9 mouse cellular contexts compared by ENCODE assay signal in the genomic region with DNA sequence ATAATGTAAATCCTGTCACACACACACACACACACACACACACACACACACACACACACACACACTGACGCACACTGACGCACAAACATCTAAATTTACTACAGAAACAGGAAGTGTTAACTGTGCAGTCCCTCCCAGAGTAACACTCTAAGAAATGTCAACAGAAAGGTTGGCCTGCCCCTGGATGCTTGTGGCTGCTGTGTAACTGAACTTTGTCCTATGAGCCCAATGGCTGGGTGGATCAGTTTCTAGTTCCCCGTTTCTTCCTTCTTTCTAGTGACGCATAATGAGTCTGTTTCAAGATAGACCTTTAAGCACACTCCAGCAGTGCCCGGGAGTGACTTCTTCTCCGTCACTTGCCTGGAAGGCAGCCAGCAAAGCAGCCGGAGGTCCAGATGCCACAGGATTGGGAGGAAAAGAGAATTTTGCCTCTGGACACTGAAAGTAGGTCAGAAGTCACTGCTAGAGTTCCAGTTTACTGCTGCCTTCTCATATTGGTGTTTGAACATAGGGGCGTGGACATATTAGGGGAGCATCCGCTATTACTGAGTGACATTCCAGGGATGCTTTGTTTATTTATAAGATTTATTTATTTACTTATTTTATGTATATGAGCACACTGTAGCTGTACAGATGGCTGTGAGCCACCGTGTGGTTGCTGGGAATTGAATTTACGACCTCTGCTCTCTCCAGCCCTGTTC. TPM values are rescaled to one million over a fixed set of nuclear protein-coding genes. Genes with fewer than 3 reads are reported as not detected.
DNase-seq lines count a peak whose midpoint lies in the region; ATAC-seq and TF ChIP-seq lines count a peak whose summit lies in the region.
"Had no signal": no experiment of that assay in that cellular context is flagged by ENCODE, and none has a peak within 500 bp of the region (broad histone marks: within the 10 kb centered on the region; RNA-seq: fewer than 3 reads in every experiment).

No protein-coding gene starts in this region.

- peak overlapping the region; percentile 39 for H3K27ac ChIP-seq in MEL (ENCODE audit: control insufficient read depth, low read depth, low read length)
- peak overlapping the region; percentile 77 for H3K27ac ChIP-seq in heart, embryonic 16.5 days (ENCODE audit: low read length)
- peak overlapping the region; percentile 39; the same call in 1 of the 2 replicates for H3K27ac ChIP-seq in thymus, adult 2 months (ENCODE audit: control insufficient read depth, insufficient read depth, low read length)

- peaks cover 14 to 43% of the 10 kb centered on the region in 2 experiments for H3K4me1 ChIP-seq in MEL (ENCODE audit: control insufficient read depth in 1 of 2, insufficient read depth in 2 of 2, low read length in 2 of 2)
- H3K4me1 ChIP-seq in heart, embryonic 16.5 days (ENCODE audit: control insufficient read depth, insufficient read depth, low read length): peaks cover 33% of the 10 kb centered on the region
- peaks cover 21% of the 10 kb centered on the region for H3K4me1 ChIP-seq in thymus, adult 2 months (replicated peaks; ENCODE audit: control insufficient read depth, insufficient read depth, low read length)

- no peak for TF ChIP-seq POLR2A in MEL (IDR thresholded peaks at IDR 0.05; ENCODE audit: control insufficient read depth in 1 of 2, insufficient read depth in 1 of 2, low read depth in 1 of 2, low read length in 2 of 2, poor library complexity in 1 of 2)
- no peak for TF ChIP-seq POLR2A in thymus, adult 2 months (IDR thresholded peaks at IDR 0.05; ENCODE audit: control insufficient read depth, extremely low read depth, insufficient read depth, low read length, poor library complexity)

- H3K79me3 ChIP-seq in C2C12 (ENCODE audit: low read depth): no peaks in the 10 kb centered on the region

- TF ChIP-seq EP300 in MEL (IDR thresholded peaks at IDR 0.05; ENCODE audit: low read depth in 1 of 2, low read length in 2 of 2): peak; percentile 29 to 53; a peak in 2 of 4 replicates

- peak; percentile 92 for DNase-seq in MEL (ENCODE audit: low read depth, low spot score)
- peak; percentile 76 to 79 for DNase-seq in cerebellum, postnatal 10 days
- DNase-seq in kidney, postnatal 10 days: peak; percentile 94
- DNase-seq in lung, postnatal 4 days: peak; percentile 89 to 92
- no peak for DNase-seq in thymus, adult 2 months
- no peak for DNase-seq in frontal cortex, postnatal 25 days (ENCODE audit: low spot score in 2 of 2)

- H3K9me3 ChIP-seq in MEL (replicated peaks; ENCODE audit: insufficient read depth, low read length): no peaks in the 10 kb centered on the region
- no peaks in the 10 kb centered on the region for H3K9me3 ChIP-seq in heart, embryonic 16.5 days (replicated peaks; ENCODE audit: control insufficient read depth, low read length)

- no peak for TF ChIP-seq RAD21 in MEL (IDR thresholded peaks at IDR 0.05; ENCODE audit: low read depth, low read length)

- 34% methylated on average over 11 of the region's 11 CpGs for WGBS in heart, embryonic 16.5 days
- 51% methylated on average over 11 of the region's 11 CpGs for WGBS in thymus, adult 2 months

- H3K9ac ChIP-seq in MEL (ENCODE audit: control insufficient read depth, low read depth, low read length, poor library complexity, severe bottlenecking): peak overlapping the region; percentile 20; the same call in 1 of the 2 replicates
- no peak overlapping the region for H3K9ac ChIP-seq in heart, embryonic 16.5 days (ENCODE audit: low read length)

- peak overlapping the region; percentile 5; the same call in 1 of the 2 replicates for H3K4me2 ChIP-seq in heart, embryonic 16.5 days (ENCODE audit: low read depth, low read length)

- H3K27me3 ChIP-seq in C2C12 (ENCODE audit: control insufficient read depth, insufficient read depth, insufficient read length) (no peaks in the 10 kb centered on the region), MEL (ENCODE audit: control insufficient read depth in 1 of 2, insufficient read depth in 2 of 2, low read length in 2 of 2) (no peaks in the 10 kb centered on the region)
- H3K27me3 ChIP-seq in heart, embryonic 16.5 days (ENCODE audit: control insufficient read depth, insufficient read depth, low read length): no peaks in the 10 kb centered on the region
- no peaks in the 10 kb centered on the region for H3K27me3 ChIP-seq in thymus, adult 2 months (ENCODE audit: control insufficient read depth, insufficient read depth, low read length)

- peak; percentile 23 for ATAC-seq in heart, embryonic 16.5 days (replicated peaks; ENCODE audit: extremely low read depth, insufficient read depth, low FRiP score)

- H3K79me2 ChIP-seq in C2C12 (ENCODE audit: control insufficient read depth, insufficient read depth) (no peaks in the 10 kb centered on the region), MEL (ENCODE audit: control insufficient read depth, insufficient read depth, low read length, poor library complexity) (no peaks in the 10 kb centered on the region)

- H3K4me3 ChIP-seq in C2C12 (ENCODE audit: insufficient read depth, poor library complexity, severe bottlenecking) (no peak overlapping the region), MEL (ENCODE audit: control insufficient read depth in 1 of 2, insufficient read depth in 1 of 2, low read depth in 2 of 2, low read length in 2 of 2) (peak overlapping the region in 1 of 2 experiments; percentile 20; a peak in 1 of 4 replicates)
- no peak overlapping the region for H3K4me3 ChIP-seq in heart, embryonic 16.5 days (ENCODE audit: low read length)
- no peak overlapping the region for H3K4me3 ChIP-seq in thymus, adult 2 months (ENCODE audit: control insufficient read depth, insufficient read depth, low read length)

- H3K36me3 ChIP-seq in C2C12 (ENCODE audit: control insufficient read depth, insufficient read depth) (no peaks in the 10 kb centered on the region), MEL (ENCODE audit: control insufficient read depth in 1 of 2, insufficient read depth in 2 of 2, low read length in 2 of 2) (peaks cover 0 to 32% of the 10 kb centered on the region in 2 experiments; a peak in 2 of 4 replicates)
- peaks cover 2% of the 10 kb centered on the region; the same call in 1 of the 2 replicates for H3K36me3 ChIP-seq in heart, embryonic 16.5 days (ENCODE audit: control insufficient read depth, insufficient read depth)
- H3K36me3 ChIP-seq in thymus, adult 2 months (ENCODE audit: control insufficient read depth, insufficient read depth, low read length): peaks cover 7% of the 10 kb centered on the region

- TF ChIP-seq CTCF in C2C12 (IDR thresholded peaks at IDR 0.05; ENCODE audit: control insufficient read depth, insufficient read depth, insufficient read length) (no peak), MEL (IDR thresholded peaks at IDR 0.05 in 2 of 3, conservative IDR thresholded peaks at IDR 0.05 in 1 of 3; ENCODE audit: control insufficient read depth in 1 of 3, insufficient read depth in 1 of 3, low read depth in 2 of 3, low read length in 3 of 3, poor library complexity in 1 of 3, severe bottlenecking in 1 of 3) (no peak)
- TF ChIP-seq CTCF in thymus, adult 2 months (IDR thresholded peaks at IDR 0.05; ENCODE audit: borderline replicate concordance, control insufficient read depth, extremely low read depth, insufficient read depth, low read length, poor library complexity): no peak

- H3ac ChIP-seq in C2C12 (ENCODE audit: control insufficient read depth, insufficient read length, low read depth): no peak overlapping the region

TF ChIP-seq in C2C12, 6 proteins besides CTCF, POLR2A, EP300 and RAD21:
- TF ChIP-seq MAX (IDR thresholded peaks at IDR 0.05): no peak
- TF ChIP-seq MYOD1 (IDR thresholded peaks at IDR 0.05; ENCODE audit: control insufficient read depth, insufficient read length, low read depth): no peak
- peak; percentile 12 for TF ChIP-seq FOSL1 (IDR thresholded peaks at IDR 0.05; ENCODE audit: insufficient read depth, low read length, poor library complexity, severe bottlenecking)
TF ChIP-seq in C2C12: peak in this region for 1.

TF ChIP-seq in MEL, 35 proteins besides CTCF, POLR2A, EP300 and RAD21 (continues in another document):
- TF ChIP-seq NRF1 (IDR thresholded peaks at IDR 0.05; ENCODE audit: insufficient read depth, low read depth, low read length, poor library complexity, severe bottlenecking): no peak
- no peak for TF ChIP-seq MAX (IDR thresholded peaks at IDR 0.05; ENCODE audit: low read length)
- no peak for TF ChIP-seq ZNF384 (IDR thresholded peaks at IDR 0.05; ENCODE audit: low read depth, low read length)
- TF ChIP-seq MYC (IDR thresholded peaks at IDR 0.05; ENCODE audit: low read depth, low read length): no peak

RNA-seq across cellular contexts. Expression of a gene that starts 25.2 kb away (rescaled TPM):
- polyA plus RNA-seq in C2C12 (2012; fragmentation: generic; extraction: Trizol): 7.7 TPM
- 21.5 and 22.2 TPM in 2 replicates for total RNA-seq in MEL (2012; rRNA removed)
- polyA plus RNA-seq in MEL (2012; ENCODE audit: insufficient read depth in 1 of 2, insufficient read length in 2 of 2, low read depth in 1 of 2, low replicate concordance in 2 of 2, missing spikeins in 1 of 2): 10 to 100 TPM in 1 of 2 experiments, not detected in 1; 43.0 TPM
- polyA plus RNA-seq in heart, embryonic 16.5 days (2015; fragmentation: Nextera tagmentation; extraction: Ambion mirVana): 18.3 and 22.1 TPM in 2 replicates
- 80.5 and 120 TPM in 2 replicates for polyA plus RNA-seq in thymus, adult 2 months (2012; rRNA removed)

RNA-seq across cellular contexts. Expression of a gene that starts 42.3 kb away (rescaled TPM):
- 1.6 TPM for polyA plus RNA-seq in C2C12 (2012; fragmentation: generic; extraction: Trizol)
- 4.7 and 5.2 TPM in 2 replicates for total RNA-seq in MEL (2012; rRNA removed)
- 1 to 10 TPM in 1 of 2 experiments, not detected in 1; 6.4 TPM for polyA plus RNA-seq in MEL (2012; ENCODE audit: insufficient read depth in 1 of 2, insufficient read length in 2 of 2, low read depth in 1 of 2, low replicate concordance in 2 of 2, missing spikeins in 1 of 2)
- polyA plus RNA-seq in heart, embryonic 16.5 days (2015; fragmentation: Nextera tagmentation; extraction: Ambion mirVana): 7.8 and 8.7 TPM in 2 replicates
- 81.2 and 84.0 TPM in 2 replicates for polyA plus RNA-seq in thymus, adult 2 months (2012; rRNA removed)

RNA-seq across cellular contexts. Expression of a gene that starts 49.3 kb away (rescaled TPM):
- polyA plus RNA-seq in C2C12 (2012; fragmentation: generic; extraction: Trizol): not detected
- not detected in 2 replicates for total RNA-seq in MEL (2012; rRNA removed)
- not detected for polyA plus RNA-seq in MEL (2012; ENCODE audit: insufficient read depth in 1 of 2, insufficient read length in 2 of 2, low read depth in 1 of 2, low replicate concordance in 2 of 2, missing spikeins in 1 of 2)
- polyA plus RNA-seq in heart, embryonic 16.5 days (2015; fragmentation: Nextera tagmentation; extraction: Ambion mirVana): 4.7 and 9.1 TPM in 2 replicates
- polyA plus RNA-seq in thymus, adult 2 months (2012; rRNA removed): 25.8 and 35.9 TPM in 2 replicates
- total RNA-seq: layer of hippocampus, postnatal 14 days had no signal

RNA-seq across cellular contexts. Expression of a gene that starts 54.3 kb away (rescaled TPM):
- polyA plus RNA-seq in C2C12 (2012; fragmentation: generic; extraction: Trizol): 6.8 TPM
- 32.6 and 32.9 TPM in 2 replicates for total RNA-seq in MEL (2012; rRNA removed)
- polyA plus RNA-seq in MEL (2012; ENCODE audit: insufficient read depth in 1 of 2, insufficient read length in 2 of 2, low read depth in 1 of 2, low replicate concordance in 2 of 2, missing spikeins in 1 of 2): 10 to 100 TPM in 1 of 2 experiments, not detected in 1; 24.4 TPM
- polyA plus RNA-seq in heart, embryonic 16.5 days (2015; fragmentation: Nextera tagmentation; extraction: Ambion mirVana): 9.4 and 9.7 TPM in 2 replicates
- 12.8 and 14.7 TPM in 2 replicates for polyA plus RNA-seq in thymus, adult 2 months (2012; rRNA removed)

RNA-seq across cellular contexts. Expression of a gene that starts 57.6 kb away (rescaled TPM):
- polyA plus RNA-seq in C2C12 (2012; fragmentation: generic; extraction: Trizol) (not detected), MEL (2012; ENCODE audit: insufficient read depth in 1 of 2, insufficient read length in 2 of 2, low read depth in 1 of 2, low replicate concordance in 2 of 2, missing spikeins in 1 of 2) (under 1 TPM in 1 of 2 experiments, not detected in 1; 0.72 TPM)
- total RNA-seq in MEL (2012; rRNA removed): 0.58 and 0.92 TPM in 2 replicates
- polyA plus RNA-seq in heart, embryonic 16.5 days (2015; fragmentation: Nextera tagmentation; extraction: Ambion mirVana): not detected in 2 replicates
- 0.51 and 0.79 TPM in 2 replicates for polyA plus RNA-seq in thymus, adult 2 months (2012; rRNA removed)
- total RNA-seq: layer of hippocampus, postnatal 14 days had no signal

Comparison
In these comparisons a context has a peak if more than half of its experiments do, and no peak if none do; other contexts are left out.
1. DNase-seq: peak in MEL (single experiment), cerebellum, postnatal 10 days (2 of 2), kidney, postnatal 10 days (single experiment) and lung, postnatal 4 days (2 of 2); none in thymus, adult 2 months (single experiment) and frontal cortex, postnatal 25 days (0 of 2).
2. Peak in every context shown above with its lines, with median percentiles within 50 percentile points of each other: H3K27ac ChIP-seq.